Mouse (Mus musculus): Measurements from ENCODE around the gene Foxa2.

Gene Foxa2

DNA sequence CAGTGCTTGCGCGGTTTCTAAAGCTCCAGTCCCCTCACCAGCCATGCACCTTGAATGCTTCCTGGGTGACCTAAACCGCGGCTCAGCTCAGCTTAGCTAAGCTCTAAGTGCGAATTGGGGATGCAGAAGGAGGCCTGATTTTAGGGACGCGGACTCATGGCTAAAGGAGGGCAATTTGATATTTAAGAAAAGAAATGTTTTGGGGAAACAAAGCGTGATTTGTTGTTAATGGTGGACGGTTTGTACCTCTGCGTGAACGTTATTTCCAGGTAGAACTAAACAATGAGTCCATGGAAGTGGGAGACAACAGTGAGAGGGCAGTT lies 16.2 kb downstream of the Foxa2 start:
- H3K36me3 ChIP-seq (ENCODE audit: insufficient read depth, low read length): no peaks in the 10 kb centered on the region
- H3K4me3 ChIP-seq (replicated peaks; ENCODE audit: low read length): peak overlapping the region; percentile 54
- no peaks in the 10 kb centered on the region for H3K9me3 ChIP-seq (ENCODE audit: low read length)
- no peak for TF ChIP-seq POU5F1 (IDR thresholded peaks at IDR 0.05; ENCODE audit: borderline replicate concordance, low read length)
- TF ChIP-seq NANOG (IDR thresholded peaks at IDR 0.05; ENCODE audit: borderline replicate concordance, low read length): no peak
- TF ChIP-seq CTCF (conservative IDR thresholded peaks at IDR 0.05; ENCODE audit: low read length): no peak
- H3K27me3 ChIP-seq (ENCODE audit: insufficient read depth, low read length): peaks cover 80% of the 10 kb centered on the region
- peaks cover 32% of the 10 kb centered on the region for H3K4me1 ChIP-seq (replicated peaks; ENCODE audit: low read depth, low read length)

DNA sequence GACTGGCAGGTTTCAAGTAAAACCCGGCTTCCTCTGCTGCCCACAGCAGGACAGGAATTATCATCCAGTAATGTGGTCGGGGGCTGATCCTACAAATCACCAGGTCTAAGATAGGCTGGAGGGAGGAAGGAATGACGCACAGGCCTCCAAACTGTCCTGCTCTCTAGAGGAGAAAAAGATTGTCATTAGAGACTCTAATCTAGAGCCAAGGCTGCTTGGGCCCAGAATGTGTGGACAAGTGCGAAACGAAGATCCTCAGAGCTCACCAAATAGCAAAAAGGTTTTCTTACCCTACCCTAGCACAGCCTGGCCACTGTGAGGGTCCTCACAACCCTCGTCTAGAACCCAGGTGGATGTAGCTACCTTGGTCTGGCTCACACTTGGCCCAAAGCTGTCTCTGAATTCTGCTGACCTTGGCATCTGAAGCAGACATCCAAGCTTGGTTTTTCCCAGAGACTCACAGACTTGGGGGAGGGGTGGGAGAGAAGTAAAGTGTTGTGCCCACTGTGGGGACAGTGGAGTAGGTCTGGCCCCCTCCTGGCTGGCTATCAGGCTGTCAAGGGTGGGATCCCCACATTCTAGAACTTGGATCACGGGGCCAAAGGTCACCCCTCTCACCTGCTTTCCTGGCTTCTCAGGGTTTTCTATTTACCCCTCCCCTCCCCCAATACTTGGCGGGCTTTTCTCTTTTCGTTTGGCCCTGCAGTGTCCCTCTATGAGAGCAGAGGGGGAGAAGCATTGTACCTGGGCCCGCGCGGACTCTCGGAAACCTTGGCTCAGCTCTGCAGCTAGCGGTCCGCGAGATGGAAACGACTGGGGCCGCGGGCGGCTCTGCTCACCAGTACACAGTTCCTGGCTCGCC lies 16.8 kb downstream of the Foxa2 start:
- Histone ChIP-seq H3K27me3 (ENCODE audit: insufficient read depth, low read length) (peaks cover 80% of the 10 kb centered on the region), H3K4me1 (replicated peaks; ENCODE audit: low read depth, low read length) (peaks cover 29% of the 10 kb centered on the region), H3K36me3 (ENCODE audit: insufficient read depth, low read length) (no peaks in the 10 kb centered on the region), H3K4me3 (replicated peaks; ENCODE audit: low read length) (peak overlapping the region; percentile 54), H3K9me3 (ENCODE audit: low read length) (no peaks in the 10 kb centered on the region)
- TF ChIP-seq POU5F1 (IDR thresholded peaks at IDR 0.05; ENCODE audit: borderline replicate concordance, low read length) (no peak), NANOG (IDR thresholded peaks at IDR 0.05; ENCODE audit: borderline replicate concordance, low read length) (no peak), CTCF (conservative IDR thresholded peaks at IDR 0.05; ENCODE audit: low read length) (no peak)

DNA sequence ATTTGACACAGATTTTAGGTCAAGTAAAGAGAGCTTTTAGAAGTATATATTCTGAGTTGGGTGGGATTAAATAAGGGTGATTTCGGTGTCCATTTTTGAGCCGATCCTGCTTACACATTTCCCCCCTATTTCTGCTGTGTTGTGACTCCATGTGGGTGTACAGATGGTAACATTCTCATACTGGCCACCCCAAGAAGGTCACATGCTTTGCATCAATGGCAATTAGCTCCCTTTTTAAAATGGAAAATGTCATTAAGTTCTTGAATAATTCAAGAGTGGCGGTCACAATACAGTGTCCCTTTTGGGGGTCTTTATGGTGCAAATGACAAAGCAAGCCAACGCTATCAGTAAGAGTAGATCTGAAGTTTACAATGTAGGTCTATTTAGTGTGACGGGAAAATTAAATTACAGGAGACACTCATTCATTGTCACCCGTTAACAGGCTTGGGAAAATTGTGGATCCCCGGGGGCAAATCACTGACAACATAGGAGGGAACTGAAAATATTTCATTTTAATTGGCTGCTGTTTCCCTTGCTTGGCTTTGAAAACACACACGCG lies 17.6 kb downstream of the Foxa2 start:
- Histone ChIP-seq H3K36me3 (ENCODE audit: insufficient read depth, low read length) (no peaks in the 10 kb centered on the region), H3K4me3 (replicated peaks; ENCODE audit: low read length) (no peak overlapping the region), H3K9me3 (ENCODE audit: low read length) (no peaks in the 10 kb centered on the region), H3K4me1 (replicated peaks; ENCODE audit: low read depth, low read length) (peaks cover 23% of the 10 kb centered on the region), H3K27me3 (ENCODE audit: insufficient read depth, low read length) (peaks cover 79% of the 10 kb centered on the region)
- TF ChIP-seq NANOG (IDR thresholded peaks at IDR 0.05; ENCODE audit: borderline replicate concordance, low read length): 0 out of 2 replicates have a peak, but pooled peaks have one; percentile 10
- TF ChIP-seq POU5F1 (IDR thresholded peaks at IDR 0.05; ENCODE audit: borderline replicate concordance, low read length): no peak

DNA sequence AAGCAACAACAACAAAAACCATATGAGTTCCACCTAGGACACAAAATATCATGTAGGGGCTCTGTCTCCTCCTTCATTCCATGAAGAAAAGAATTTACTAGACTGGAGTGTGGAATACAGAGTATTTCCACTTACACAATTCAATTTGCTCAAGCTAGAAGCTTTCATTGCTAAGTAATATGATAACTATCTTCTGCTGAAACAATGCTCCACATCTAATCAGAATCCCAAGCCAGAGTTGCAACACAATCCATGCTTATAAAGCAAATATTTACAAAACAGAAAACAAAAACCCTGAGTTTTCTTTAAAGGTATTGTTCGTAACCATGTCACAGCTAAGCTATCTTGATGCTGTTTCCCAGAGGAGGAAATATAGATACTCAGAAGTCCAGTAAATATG lies 20.4 kb downstream of the Foxa2 start:
- Histone ChIP-seq H3K9me3 (ENCODE audit: low read length) (no peaks in the 10 kb centered on the region), H3K36me3 (ENCODE audit: insufficient read depth, low read length) (no peaks in the 10 kb centered on the region)

DNA sequence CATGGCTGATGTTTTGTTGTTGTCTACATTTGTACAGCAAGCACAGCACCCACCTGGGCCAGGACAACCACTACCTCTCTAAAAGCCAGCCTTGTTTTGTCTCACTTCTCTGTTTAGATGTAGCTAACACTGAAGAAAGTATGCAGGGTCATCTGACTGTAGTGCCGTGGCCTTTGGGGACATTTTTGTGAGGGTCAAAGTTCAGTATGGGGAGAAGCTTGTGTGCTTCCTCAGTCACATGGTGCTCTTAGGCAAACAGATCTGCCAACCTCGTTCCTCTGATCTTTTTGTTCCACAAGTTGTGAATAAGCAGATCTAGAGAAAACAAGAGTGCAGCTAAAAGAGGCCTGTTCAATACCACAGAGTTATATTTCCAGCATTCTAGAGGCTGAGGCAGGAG lies 21.3 kb downstream of the Foxa2 start:
- Histone ChIP-seq H3K9me3 (ENCODE audit: low read length) (no peaks in the 10 kb centered on the region), H3K4me3 (replicated peaks; ENCODE audit: low read length) (no peak overlapping the region), H3K36me3 (ENCODE audit: insufficient read depth, low read length) (no peaks in the 10 kb centered on the region), H3K4me1 (replicated peaks; ENCODE audit: low read depth, low read length) (peaks cover 14% of the 10 kb centered on the region), H3K27me3 (ENCODE audit: insufficient read depth, low read length) (peaks cover 68% of the 10 kb centered on the region)
- no peak for TF ChIP-seq POU5F1 (IDR thresholded peaks at IDR 0.05; ENCODE audit: borderline replicate concordance, low read length)
- no peak for TF ChIP-seq NANOG (IDR thresholded peaks at IDR 0.05; ENCODE audit: borderline replicate concordance, low read length)
- TF ChIP-seq CTCF (conservative IDR thresholded peaks at IDR 0.05; ENCODE audit: low read length): no peak

More for the DNA sequence above, 20.4 kb downstream of the Foxa2 start:
- H3K4me3 ChIP-seq (replicated peaks; ENCODE audit: low read length): no peak overlapping the region
- peaks cover 21% of the 10 kb centered on the region for H3K4me1 ChIP-seq (replicated peaks; ENCODE audit: low read depth, low read length)
- H3K27me3 ChIP-seq (ENCODE audit: insufficient read depth, low read length): peaks cover 77% of the 10 kb centered on the region
- no peak for TF ChIP-seq POU5F1 (IDR thresholded peaks at IDR 0.05; ENCODE audit: borderline replicate concordance, low read length)
- no peak for TF ChIP-seq CTCF (conservative IDR thresholded peaks at IDR 0.05; ENCODE audit: low read length)

DNA sequence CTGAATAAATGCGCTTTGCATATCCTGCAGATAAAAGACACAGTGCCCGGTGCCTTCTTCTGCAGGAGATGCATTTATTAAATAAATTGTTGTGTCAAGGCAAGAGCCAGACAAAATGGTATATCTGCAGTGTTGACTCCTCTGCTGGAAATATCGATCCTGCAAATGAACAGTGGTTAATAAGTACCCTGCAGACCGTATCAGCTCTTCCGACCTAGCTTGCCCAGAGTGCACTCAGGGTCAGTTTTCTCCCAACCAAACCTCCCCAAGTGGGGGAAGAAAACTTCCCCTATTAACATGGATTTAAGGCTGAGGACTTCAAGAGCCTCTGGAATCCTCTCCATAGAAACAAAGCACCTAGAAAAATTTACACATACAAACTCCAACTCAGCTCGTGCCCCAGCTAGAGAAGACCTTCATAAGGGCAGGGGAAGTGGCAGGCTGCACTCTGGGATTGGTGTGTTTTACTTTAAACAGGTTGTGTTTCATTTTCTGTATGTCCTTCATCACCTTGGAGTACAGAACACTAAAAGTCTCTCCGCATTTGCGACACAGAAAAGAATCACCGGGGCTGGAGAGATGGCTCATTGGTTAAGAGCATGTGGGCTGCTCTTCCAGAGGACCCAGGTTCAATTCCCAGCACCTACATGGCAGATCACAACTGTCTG lies 22.4 kb downstream of the Foxa2 start:
- no peaks in the 10 kb centered on the region for H3K36me3 ChIP-seq (ENCODE audit: insufficient read depth, low read length)
- no peak overlapping the region for H3K4me3 ChIP-seq (replicated peaks; ENCODE audit: low read length)
- H3K9me3 ChIP-seq (ENCODE audit: low read length): no peaks in the 10 kb centered on the region
- peaks cover 60% of the 10 kb centered on the region for H3K27me3 ChIP-seq (ENCODE audit: insufficient read depth, low read length)
- H3K4me1 ChIP-seq (replicated peaks; ENCODE audit: low read depth, low read length): peaks cover 4% of the 10 kb centered on the region; the same call in 1 of the 2 replicates
- TF ChIP-seq POU5F1 (IDR thresholded peaks at IDR 0.05; ENCODE audit: borderline replicate concordance, low read length) (no peak), NANOG (IDR thresholded peaks at IDR 0.05; ENCODE audit: borderline replicate concordance, low read length) (no peak), CTCF (conservative IDR thresholded peaks at IDR 0.05; ENCODE audit: low read length) (no peak)

DNA sequence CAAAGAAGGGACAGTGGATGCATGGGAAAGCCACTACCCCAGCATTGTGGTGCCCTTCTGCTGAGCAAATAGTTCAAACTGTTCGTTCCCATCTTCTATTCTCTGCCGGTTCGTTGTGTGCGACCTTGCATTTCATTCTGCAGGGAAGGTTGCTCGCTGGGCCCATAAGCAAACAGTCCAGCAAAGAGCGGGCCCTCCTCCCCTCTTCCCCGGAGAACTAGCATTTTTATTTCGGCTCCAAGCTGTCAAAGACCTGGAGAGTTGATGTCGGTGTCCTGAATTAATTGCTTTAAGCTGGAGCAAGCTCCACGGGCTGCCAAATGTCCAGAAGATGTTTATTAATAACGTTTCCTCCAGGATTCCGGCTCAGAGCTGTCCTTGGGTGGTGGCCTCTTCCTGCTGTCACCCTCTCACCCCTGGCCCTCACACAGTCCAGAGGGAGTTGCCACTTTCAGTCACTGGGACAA lies 23.4 kb downstream of the Foxa2 start:
- no peak overlapping the region for H3K4me3 ChIP-seq (replicated peaks; ENCODE audit: low read length)
- H3K36me3 ChIP-seq (ENCODE audit: insufficient read depth, low read length): no peaks in the 10 kb centered on the region
- no peaks in the 10 kb centered on the region for H3K4me1 ChIP-seq (replicated peaks; ENCODE audit: low read depth, low read length)
- no peaks in the 10 kb centered on the region for H3K9me3 ChIP-seq (ENCODE audit: low read length)
- peaks cover 50% of the 10 kb centered on the region for H3K27me3 ChIP-seq (ENCODE audit: insufficient read depth, low read length)
- TF ChIP-seq NANOG (IDR thresholded peaks at IDR 0.05; ENCODE audit: borderline replicate concordance, low read length) (no peak), CTCF (conservative IDR thresholded peaks at IDR 0.05; ENCODE audit: low read length) (no peak), POU5F1 (IDR thresholded peaks at IDR 0.05; ENCODE audit: borderline replicate concordance, low read length) (no peak)

DNA sequence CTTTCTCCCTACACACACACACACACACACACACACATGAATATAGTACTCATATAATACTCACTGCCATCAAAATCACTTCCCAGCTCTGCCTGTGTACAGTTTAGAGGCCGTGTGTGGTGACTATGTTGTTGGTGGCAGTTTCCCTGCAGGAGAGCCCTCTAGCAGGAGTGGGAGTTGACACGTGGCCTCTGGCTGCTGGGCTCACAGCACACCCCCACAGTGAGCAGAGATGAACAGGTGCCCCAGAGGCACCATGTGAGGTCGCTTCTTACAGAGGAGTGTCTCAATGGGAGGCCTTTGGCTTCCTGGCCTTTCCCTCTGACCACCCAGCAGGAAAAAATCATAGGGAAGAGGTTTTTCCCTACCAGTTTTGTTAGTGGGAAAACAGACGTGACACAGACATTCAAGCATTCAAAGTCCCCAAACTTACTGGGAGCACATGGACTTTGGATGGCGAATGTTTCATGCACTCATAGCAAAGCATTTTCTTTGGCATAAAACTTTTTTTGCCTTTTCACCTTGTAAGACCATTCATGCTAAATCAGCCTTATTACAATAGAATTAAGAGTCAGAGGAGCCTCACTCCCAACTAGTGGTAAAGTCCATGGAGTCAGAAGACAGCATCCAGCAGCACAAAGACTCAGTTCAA lies 24.7 kb downstream of the Foxa2 start:
- no peaks in the 10 kb centered on the region for H3K9me3 ChIP-seq (ENCODE audit: low read length)
- H3K4me3 ChIP-seq (replicated peaks; ENCODE audit: low read length): no peak overlapping the region
- TF ChIP-seq CTCF (conservative IDR thresholded peaks at IDR 0.05; ENCODE audit: low read length): no peak
- TF ChIP-seq NANOG (IDR thresholded peaks at IDR 0.05; ENCODE audit: borderline replicate concordance, low read length): no peak
- TF ChIP-seq POU5F1 (IDR thresholded peaks at IDR 0.05; ENCODE audit: borderline replicate concordance, low read length): no peak
- no peaks in the 10 kb centered on the region for H3K36me3 ChIP-seq (ENCODE audit: insufficient read depth, low read length)
- H3K4me1 ChIP-seq (replicated peaks; ENCODE audit: low read depth, low read length): no peaks in the 10 kb centered on the region
- peaks cover 41% of the 10 kb centered on the region for H3K27me3 ChIP-seq (ENCODE audit: insufficient read depth, low read length)

Data from E14TG2a.4 (cell line).